Mouse (Mus musculus) naive thymus-derived CD4-positive, alpha-beta T cell, adult 5 months (primary cell): ENCODE measurements around the gene Srsf1. TPM values are rescaled to one million over a fixed set of nuclear protein-coding genes. Genes with fewer than 3 reads are reported as not detected.

ENCODE experiments used
- polyA plus RNA-seq: library from polyadenylated mRNA; unstranded; fragments of 100-300 nt; shearing (Covaris generic); gene quantifications from one replicate; pipeline ENCODE4 v1.2.1, GENCODE M21; 2017

Srsf1 gene
- polyA plus RNA-seq = 211 TPM

DNA sequence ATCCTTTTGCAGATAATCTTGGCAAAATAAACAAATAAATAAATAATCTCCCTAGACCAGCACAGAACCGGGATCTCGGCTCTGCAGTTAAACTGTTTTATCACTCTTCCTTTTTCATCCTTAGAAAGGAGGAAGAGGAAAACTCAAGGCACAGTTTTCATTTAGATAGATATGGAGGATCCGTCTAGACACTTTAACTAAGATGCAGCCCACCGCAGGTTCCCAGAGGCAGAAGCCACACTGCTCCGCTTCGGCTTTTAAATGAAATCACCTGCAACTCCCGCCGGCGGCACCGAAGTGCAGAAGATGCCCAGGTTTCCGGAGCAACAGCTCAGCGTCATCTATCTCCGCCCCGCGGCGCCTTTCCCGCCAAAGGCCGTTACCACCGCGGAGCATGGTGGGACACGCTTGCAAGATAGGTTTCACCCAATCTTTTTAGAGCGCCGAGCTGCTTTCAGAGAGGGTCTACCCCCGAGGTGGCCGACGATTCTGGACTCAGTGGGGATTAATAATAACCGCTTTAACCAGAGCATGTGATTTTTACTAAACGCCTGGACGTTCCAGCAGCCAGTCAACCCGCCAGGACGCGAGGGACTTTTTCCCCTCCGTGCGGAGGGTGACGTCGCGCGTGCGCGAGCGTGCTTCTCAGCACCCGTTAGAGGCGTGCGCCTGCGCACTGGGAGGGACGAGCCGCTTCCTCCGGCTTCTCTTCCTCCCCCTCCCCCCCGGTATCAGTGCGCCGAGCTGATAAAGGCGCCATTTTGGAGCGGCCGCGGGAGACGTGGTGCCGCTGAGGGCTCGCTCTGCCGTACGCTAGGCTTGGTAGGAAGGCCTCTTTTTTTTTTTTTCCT lies at the start of gene Srsf1:
Srsf1 (plus strand) TSS at position 430 of the 851 bp plus-strand sequence.

DNA sequence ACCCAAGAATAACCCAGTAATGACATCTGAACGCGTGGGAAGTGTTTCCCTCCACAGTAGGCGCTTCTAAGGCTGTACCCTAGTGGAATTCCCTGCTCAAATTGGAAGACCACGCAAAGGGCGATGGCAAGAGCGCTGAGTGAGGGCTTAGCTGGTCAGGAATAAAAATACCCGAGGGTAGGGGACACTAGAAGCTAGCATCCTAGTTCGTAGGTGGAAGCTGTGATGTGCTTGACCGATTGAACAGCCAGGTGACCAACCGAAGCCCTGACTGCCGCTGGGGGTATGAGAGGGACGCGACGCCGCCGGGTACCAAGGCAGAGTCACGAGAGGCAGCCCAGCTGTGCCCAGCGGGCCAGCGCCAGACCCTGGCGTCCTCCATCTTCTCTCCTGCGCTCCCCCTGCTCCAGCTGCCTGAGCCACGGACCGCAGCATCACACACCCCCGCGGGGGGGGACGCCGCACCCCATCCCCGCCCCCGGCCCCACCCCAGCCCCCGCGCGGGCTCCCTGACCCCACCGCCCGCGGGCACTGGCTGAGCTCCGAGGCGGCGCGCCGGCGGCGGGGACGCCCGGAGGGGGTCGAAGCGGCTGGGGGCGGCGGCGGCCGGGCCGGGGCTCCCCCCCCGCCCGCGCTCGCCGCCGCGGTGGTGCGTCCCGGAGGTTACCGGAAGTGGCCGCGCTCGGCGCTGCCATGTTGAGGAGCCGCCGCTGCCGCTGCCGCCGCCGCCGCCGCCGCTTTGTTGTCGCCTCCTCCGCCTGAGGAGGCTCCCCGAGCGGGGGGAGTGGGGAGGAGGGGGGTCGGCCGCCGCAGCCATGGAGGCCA lies 20.6 kb downstream of the Srsf1 start, which contains the start of gene Vezf1:
Vezf1 (plus strand) TSS at position 694 of the 825 bp plus-strand sequence.

DNA sequence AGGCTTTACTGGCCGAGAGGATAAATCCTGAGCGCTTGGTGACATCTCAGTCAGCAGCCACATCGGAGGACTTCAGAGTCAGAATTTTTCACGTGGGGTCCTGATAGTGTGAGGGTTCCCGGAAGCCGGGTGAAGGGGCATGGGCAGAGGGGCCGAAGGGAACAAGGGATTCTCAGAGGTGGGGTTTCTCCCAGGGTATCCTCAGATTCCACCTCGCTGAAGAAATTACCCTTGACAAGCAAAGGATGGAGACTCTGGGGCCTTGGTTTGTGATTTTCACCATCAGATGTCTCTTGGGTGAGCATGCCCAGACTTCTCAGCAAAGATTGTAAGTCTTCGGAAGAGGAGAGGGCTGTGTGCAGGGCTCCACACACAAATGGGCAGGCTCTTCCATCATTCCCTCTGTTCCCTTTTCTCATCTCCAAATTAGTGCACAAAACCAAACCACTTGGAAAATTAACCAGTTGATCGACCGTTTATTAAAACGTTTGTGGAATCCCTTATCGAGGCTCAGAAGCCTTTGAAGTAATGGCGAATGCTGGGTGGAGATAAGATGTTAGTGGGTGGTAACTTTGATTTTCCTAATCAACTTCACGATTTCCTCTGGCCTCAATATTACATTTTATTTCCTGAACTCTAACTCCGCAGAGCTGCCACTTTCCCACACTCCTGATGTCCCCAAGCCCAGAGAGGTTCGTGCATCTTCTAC lies 51.0 kb downstream of the Srsf1 start, which contains the start of gene Cuedc1:
Cuedc1 (plus strand) TSS at position 38 of the 709 bp plus-strand sequence.

Other genes with a start within 250 kb of the Srsf1 start
- gene Lpo, start 219.1 kb upstream of the Srsf1 start, polyA plus RNA-seq = not detected
- gene Mks1, start 194.2 kb upstream of the Srsf1 start, polyA plus RNA-seq = 15.7 TPM
- gene Epx, start 171.8 kb upstream of the Srsf1 start, polyA plus RNA-seq = not detected
- gene Olfr462, start 155.1 kb upstream of the Srsf1 start, polyA plus RNA-seq = not detected
- gene Olfr463, start 150.0 kb upstream of the Srsf1 start, polyA plus RNA-seq = not detected
- gene Olfr464, start 126.4 kb upstream of the Srsf1 start, polyA plus RNA-seq = not detected
- gene Dynll2, start 59.8 kb upstream of the Srsf1 start, polyA plus RNA-seq = 15.6 TPM
- gene Vezf1, start 20.9 kb downstream of the Srsf1 start, polyA plus RNA-seq = 51.2 TPM
- 2.2 TPM for gene Cuedc1, start 50.7 kb downstream of the Srsf1 start, polyA plus RNA-seq
- gene Mrps23, start 157.0 kb downstream of the Srsf1 start, polyA plus RNA-seq = 52.2 TPM
- not detected for gene Ccdc182, start 246.7 kb downstream of the Srsf1 start, polyA plus RNA-seq